Comparison of ENCODE assay signal across 29 mouse cellular contexts in the genomic region with DNA sequence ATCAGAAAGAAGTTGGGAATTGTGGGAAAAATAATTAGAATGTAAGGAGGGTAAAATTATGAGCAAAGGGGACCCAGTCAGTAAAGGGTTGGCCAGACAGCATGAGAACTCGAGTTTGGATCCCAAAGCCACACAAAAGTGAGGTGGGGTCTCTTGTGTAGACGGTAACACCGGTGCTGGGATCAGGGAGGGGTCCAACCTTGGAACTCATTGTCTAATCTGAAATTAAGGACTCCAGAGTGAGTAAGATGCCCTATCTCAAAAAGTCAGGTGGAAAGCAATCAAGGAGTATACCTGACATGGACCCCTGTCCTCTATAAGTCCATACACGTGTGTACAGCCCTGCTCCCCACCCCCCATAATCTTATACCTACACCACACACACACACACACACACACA.
DNase-seq lines count a peak whose midpoint lies in the region; ATAC-seq and TF ChIP-seq lines count a peak whose summit lies in the region.
"Had no signal": no experiment of that assay in that cellular context is flagged by ENCODE, and none has a peak within 500 bp of the region (broad histone marks: within the 10 kb centered on the region; RNA-seq: fewer than 3 reads in every experiment).

No protein-coding gene starts in this region.

- no peaks in the 10 kb centered on the region for H3K36me3 ChIP-seq in heart, embryonic 16.5 days (ENCODE audit: control insufficient read depth, insufficient read depth)
- H3K36me3 ChIP-seq in lung, embryonic 14.5 days (ENCODE audit: insufficient read depth), result no peaks in the 10 kb centered on the region
- H3K36me3 ChIP-seq: embryonic facial prominence, embryonic 12.5 days; heart, embryonic 10.5 days; hindbrain, embryonic 12.5 days; intestine, embryonic 15.5 days; limb, embryonic 13.5 days; liver, embryonic 13.5 days; lung, embryonic 15.5 days; stomach, embryonic 15.5 days had no signal

- no peak overlapping the region for H3K4me2 ChIP-seq in heart, embryonic 16.5 days (ENCODE audit: low read depth, low read length)
- H3K4me2 ChIP-seq in lung, embryonic 14.5 days, result no peak overlapping the region
- H3K4me2 ChIP-seq: embryonic facial prominence, embryonic 12.5 days; hindbrain, embryonic 12.5 days; intestine, embryonic 15.5 days; limb, embryonic 13.5 days; liver, embryonic 13.5 days; lung, embryonic 15.5 days; stomach, embryonic 15.5 days had no signal

- no peak for ATAC-seq in heart, embryonic 16.5 days (replicated peaks; ENCODE audit: extremely low read depth, insufficient read depth, low FRiP score)
- ATAC-seq in lung, embryonic 14.5 days (ENCODE audit: insufficient read depth), result no peak
- ATAC-seq: activated CD4-positive, CD25-positive, alpha-beta regulatory T cell, adult 4 months; forebrain, embryonic 14.5 days; hindbrain, postnatal 0 days; intestine, embryonic 15.5 days had no signal

- no peak for TF ChIP-seq CTCF in gastrocnemius, adult 2 months (IDR thresholded peaks at IDR 0.05)
- no peak for TF ChIP-seq CTCF in lung, embryonic 14.5 days (IDR thresholded peaks at IDR 0.05; ENCODE audit: low read depth)

- DNase-seq in gastrocnemius, adult 2 months, result no peak
- DNase-seq in gastrocnemius, postnatal 14 days, result no peak
- no peak for DNase-seq in heart, postnatal 25 days (ENCODE audit: low spot score)
- no peak for DNase-seq in lung, embryonic 14.5 days
- no peak for DNase-seq in lung, postnatal 36 days
- no peak for DNase-seq in layer of hippocampus, postnatal 25 days (ENCODE audit: extremely low spot score in 1 of 2, low spot score in 1 of 2)
- DNase-seq: adrenal gland, adult 8-10 months; cerebellum, adult 11-12 months; cerebellum, adult 9-11 months; embryo, embryonic 11 days; gastrocnemius, postnatal 36 days; kidney, postnatal 10 days; liver, embryonic 13.5 days; midbrain, embryonic 14.5 days; right cerebral cortex, postnatal 25 days; thymus, postnatal 36 days had no signal

- H3K9ac ChIP-seq in heart, embryonic 16.5 days (ENCODE audit: low read length), result no peak overlapping the region
- no peak overlapping the region for H3K9ac ChIP-seq in lung, embryonic 14.5 days
- H3K9ac ChIP-seq: embryonic facial prominence, embryonic 12.5 days; hindbrain, embryonic 12.5 days; intestine, embryonic 15.5 days; limb, embryonic 13.5 days; liver, embryonic 13.5 days; lung, embryonic 15.5 days; stomach, embryonic 15.5 days had no signal

- intact Hi-C loops in gastrocnemius, adult 2 months (cut with DNase I), result no loop called here
- intact Hi-C loops in gastrocnemius, postnatal 14 days (cut with DNase I; ENCODE audit: low total_unique reads), result no loop called here
- intact Hi-C loops in heart, postnatal 25 days (cut with DNase I), result loop anchor here (5.0 kb wide), 2 partner anchors 33 to 158 kb away; no protein-coding TSS in a partner anchor

- H3K27ac ChIP-seq in gastrocnemius, adult 2 months, result peak overlapping the region; percentile 88
- peak overlapping the region; percentile 81 for H3K27ac ChIP-seq in heart, embryonic 16.5 days (ENCODE audit: low read length)
- peak overlapping the region; percentile 71; the same call in 1 of the 2 replicates for H3K27ac ChIP-seq in lung, embryonic 14.5 days (ENCODE audit: low read depth)
- H3K27ac ChIP-seq in brown adipose tissue, adult 24 weeks (replicated peaks; ENCODE audit: low read depth, low read length), result peak overlapping the region; percentile 27; the same call in 1 of the 2 replicates
- H3K27ac ChIP-seq: hindbrain, embryonic 12.5 days; hindbrain, postnatal 0 days; intestine, embryonic 15.5 days; liver, embryonic 13.5 days had no signal

- no peaks in the 10 kb centered on the region for H3K9me3 ChIP-seq in heart, embryonic 16.5 days (replicated peaks; ENCODE audit: control insufficient read depth, low read length)
- no peaks in the 10 kb centered on the region for H3K9me3 ChIP-seq in lung, embryonic 14.5 days (ENCODE audit: low read depth, low read length)
- H3K9me3 ChIP-seq: embryonic facial prominence, embryonic 12.5 days; heart, embryonic 10.5 days; hindbrain, embryonic 12.5 days; intestine, embryonic 15.5 days; limb, embryonic 13.5 days; liver, embryonic 13.5 days; lung, embryonic 15.5 days; stomach, embryonic 15.5 days had no signal

- H3K27me3 ChIP-seq in heart, embryonic 16.5 days (ENCODE audit: control insufficient read depth, insufficient read depth, low read length), result no peaks in the 10 kb centered on the region
- H3K27me3 ChIP-seq in lung, embryonic 14.5 days (ENCODE audit: insufficient read depth, low read length), result no peaks in the 10 kb centered on the region
- H3K27me3 ChIP-seq: CH12.LX; embryonic facial prominence, embryonic 12.5 days; hindbrain, embryonic 12.5 days; intestine, embryonic 15.5 days; limb, embryonic 13.5 days; liver, embryonic 13.5 days; lung, embryonic 15.5 days; stomach, embryonic 15.5 days had no signal

- WGBS in heart, embryonic 16.5 days, result 92% methylated on average over 4 of the region's 4 CpGs
- 91% methylated on average over 4 of the region's 4 CpGs for WGBS in lung, embryonic 14.5 days

- no peak overlapping the region for H3K4me3 ChIP-seq in gastrocnemius, adult 2 months
- H3K4me3 ChIP-seq in heart, embryonic 16.5 days (ENCODE audit: low read length), result no peak overlapping the region
- no peak overlapping the region for H3K4me3 ChIP-seq in lung, embryonic 14.5 days (ENCODE audit: low read depth, low read length)
- no peak overlapping the region for H3K4me3 ChIP-seq in brown adipose tissue, adult 24 weeks (ENCODE audit: insufficient read depth, low read depth, low read length)
- H3K4me3 ChIP-seq: embryonic facial prominence, embryonic 12.5 days; heart, embryonic 10.5 days; hindbrain, embryonic 12.5 days; intestine, embryonic 15.5 days; limb, embryonic 13.5 days; liver, embryonic 13.5 days; lung, embryonic 15.5 days; stomach, embryonic 15.5 days had no signal

- H3K4me1 ChIP-seq in heart, embryonic 16.5 days (ENCODE audit: control insufficient read depth, insufficient read depth, low read length), result peaks cover 16% of the 10 kb centered on the region
- H3K4me1 ChIP-seq in lung, embryonic 14.5 days (ENCODE audit: insufficient read depth), result peaks cover 6% of the 10 kb centered on the region; the same call in 1 of the 2 replicates
- H3K4me1 ChIP-seq in brown adipose tissue, adult 24 weeks (ENCODE audit: control insufficient read depth, insufficient read depth, insufficient read length, low read length), result peaks cover 15% of the 10 kb centered on the region
- H3K4me1 ChIP-seq: stomach, embryonic 15.5 days had no signal

Comparison
In these comparisons a context has a peak if more than half of its experiments do, and no peak if none do; other contexts are left out.
1. H3K27ac ChIP-seq: peak in every context shown above with its lines; median percentile 88 in gastrocnemius, adult 2 months; 81 in heart, embryonic 16.5 days; 71 in lung, embryonic 14.5 days; 27 in brown adipose tissue, adult 24 weeks.